Mouse (Mus musculus) embryo, embryonic 10.5 days (tissue): ENCODE measurements around the gene Map4k4.

ENCODE experiments used
- DNase-seq: peaks from one replicate; pipeline ENCODE4 v3.0.0-alpha.2; 2015; ENCODE audit warnings: low spot score

Map4k4 gene

DNA sequence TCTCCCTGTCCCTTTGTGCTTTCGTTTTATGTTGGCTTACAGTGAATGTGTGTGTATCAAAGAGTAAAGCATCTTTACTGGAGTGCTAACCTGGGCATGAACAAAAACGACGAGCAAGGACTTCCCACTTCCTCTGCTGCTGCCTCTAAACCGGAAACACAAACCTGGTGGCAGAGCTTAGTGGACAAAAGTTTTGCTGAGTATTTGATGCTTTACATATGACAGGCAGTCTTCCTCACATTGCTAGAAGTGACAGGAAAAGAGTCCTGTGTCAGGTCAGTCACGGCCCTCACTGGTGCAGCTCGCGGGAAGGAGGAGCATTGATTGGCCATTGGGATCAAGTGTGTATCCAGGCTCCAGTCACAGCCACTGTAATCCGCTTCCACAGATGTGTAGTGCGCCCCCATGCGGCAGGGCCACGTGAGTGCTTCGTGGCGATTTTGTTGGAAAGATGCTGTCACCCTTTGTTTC lies 35.7 kb downstream of the Map4k4 start:
- DNase-seq: peak; percentile 90

DNA sequence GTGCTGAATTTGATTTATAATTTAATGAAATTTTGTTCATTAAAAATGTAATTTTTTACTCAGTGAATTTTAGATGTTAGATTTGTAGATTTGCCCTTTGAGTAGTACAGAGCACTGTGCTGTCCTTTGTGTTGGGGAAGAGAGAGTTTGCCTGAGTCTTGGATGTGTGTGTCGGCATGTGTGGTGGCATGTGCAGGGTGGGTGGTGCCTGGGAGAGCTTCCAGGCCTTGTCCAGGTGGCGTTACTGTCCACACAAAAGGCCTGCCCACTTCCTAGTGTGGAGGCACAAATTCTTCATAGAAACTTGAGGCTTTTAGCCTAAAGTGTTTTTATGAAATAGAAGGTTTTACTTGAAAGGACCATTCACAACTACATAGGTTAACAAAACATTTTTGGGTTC lies 36.2 kb downstream of the Map4k4 start:
- DNase-seq: no peak

DNA sequence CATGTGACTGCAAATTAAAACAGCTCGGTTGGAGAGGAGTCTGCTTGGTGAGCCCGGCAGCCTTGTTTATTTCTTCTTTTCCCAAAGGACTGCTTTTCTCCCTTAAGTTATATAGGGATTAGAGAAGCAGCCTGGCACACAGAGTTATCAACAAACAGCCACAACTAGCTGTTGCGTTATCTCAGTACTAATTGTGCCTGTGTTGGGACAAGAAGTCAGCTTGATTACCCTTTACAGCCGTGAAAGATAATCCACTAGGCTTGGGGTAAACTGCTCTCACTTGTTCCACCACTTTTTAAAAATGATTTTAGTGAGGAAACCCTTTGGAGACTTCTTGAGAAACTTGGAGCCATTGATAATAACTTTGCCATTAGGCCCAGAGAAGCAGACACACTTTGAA lies 36.9 kb downstream of the Map4k4 start:
- DNase-seq: no peak

DNA sequence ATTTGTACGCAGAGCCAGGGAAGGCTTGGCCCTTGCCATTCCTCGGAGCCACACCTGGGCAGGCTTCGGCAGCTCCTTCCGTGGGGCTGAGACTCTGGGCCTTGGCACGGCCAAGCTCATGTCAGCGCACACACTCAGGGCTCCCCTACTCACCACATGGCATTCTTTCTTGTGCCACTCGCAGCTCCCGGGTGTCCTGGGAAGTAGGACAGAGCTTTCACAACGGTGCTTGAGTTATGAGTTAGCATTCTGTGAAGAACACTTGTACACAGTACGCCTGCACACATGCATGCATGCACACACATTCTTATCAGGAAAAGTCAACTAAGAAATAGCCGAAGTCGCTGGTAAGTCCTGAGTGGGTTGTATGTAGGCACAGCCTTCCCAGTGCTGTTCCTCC lies 38.7 kb downstream of the Map4k4 start:
- DNase-seq: no peak

DNA sequence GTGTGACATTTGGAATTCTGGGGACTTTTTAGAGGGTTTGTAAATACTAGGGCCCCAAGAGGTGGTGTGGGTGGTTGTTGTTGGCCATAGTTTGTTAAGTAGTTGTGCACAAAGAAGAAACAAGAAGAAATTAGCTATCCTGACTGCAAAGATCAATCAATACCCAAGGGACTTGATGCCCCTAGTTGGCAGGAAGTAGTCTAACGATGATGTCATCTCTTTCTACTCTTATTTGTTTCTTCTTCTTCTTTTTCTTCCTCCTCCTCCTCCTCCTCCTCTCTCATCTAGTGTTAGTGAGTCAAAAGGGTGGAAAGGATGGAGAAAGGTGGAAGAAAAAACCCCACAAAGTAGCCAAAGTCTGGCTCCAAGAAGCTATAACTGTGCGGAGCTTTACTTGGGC lies 39.6 kb downstream of the Map4k4 start:
- no peak for DNase-seq

DNA sequence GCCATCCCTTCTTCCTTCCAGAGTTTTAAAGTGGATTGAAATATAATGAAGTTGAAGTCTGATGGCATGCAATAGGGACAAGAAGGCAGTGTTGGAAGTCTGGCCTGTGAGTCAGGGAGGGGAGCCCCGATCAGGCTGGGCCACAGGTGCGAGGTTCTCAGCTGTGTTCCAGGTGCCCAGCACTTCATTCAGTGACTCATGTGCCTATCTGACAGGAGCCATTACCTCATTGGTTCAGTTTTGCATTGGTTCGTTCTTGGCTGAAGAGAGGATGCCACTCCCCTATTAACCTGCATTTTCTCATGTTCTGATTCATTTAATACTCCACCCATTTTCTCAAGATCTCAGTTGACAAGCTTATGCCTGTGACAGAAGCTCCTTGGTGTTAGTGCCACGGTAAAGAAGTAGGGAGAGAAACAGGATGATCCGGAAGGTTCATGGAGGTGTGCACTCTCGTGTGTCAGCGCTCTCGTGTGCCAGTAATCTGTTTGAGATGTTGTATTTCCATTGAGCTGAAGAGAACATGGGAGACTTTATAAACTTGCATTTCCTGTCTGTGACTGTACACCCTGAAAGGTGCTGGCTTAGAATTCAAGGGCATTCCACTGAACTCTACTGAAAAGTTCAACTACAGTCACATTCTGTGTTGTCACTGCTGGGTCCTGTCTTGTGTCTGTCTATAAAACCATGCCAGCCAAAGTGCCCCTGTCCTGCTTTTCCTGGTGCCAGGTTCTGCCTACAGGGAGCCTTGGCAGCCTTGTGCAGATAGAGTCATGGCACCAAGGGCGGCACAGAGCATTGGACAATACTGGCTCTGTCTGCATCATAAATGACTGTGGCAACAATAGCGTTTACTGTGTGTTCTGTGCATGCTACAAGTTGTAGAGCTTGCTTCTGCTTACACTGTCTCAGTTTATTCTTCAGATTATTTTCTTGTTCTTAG lies 40.8 kb downstream of the Map4k4 start:
- DNase-seq: no peak

DNA sequence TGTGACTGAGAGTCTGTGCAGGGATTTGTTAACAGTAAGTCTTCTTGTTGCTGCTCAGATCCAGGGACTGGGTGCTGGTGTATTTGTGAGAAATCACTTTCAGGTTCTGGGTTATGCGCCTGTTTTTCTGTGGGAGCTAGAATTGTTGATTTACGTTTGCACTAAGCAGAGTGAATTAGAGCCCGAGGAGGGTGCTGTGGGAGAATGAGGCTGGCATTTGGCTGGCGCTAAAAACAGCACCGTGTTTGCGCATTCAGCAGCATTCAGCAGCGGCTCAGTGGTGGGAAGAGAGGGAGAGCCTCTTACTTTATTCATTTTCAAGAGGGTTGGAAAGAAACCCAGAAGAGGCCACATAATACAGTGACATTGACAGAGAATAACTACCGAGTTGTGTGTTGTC lies 42.2 kb downstream of the Map4k4 start:
- DNase-seq: no peak

DNA sequence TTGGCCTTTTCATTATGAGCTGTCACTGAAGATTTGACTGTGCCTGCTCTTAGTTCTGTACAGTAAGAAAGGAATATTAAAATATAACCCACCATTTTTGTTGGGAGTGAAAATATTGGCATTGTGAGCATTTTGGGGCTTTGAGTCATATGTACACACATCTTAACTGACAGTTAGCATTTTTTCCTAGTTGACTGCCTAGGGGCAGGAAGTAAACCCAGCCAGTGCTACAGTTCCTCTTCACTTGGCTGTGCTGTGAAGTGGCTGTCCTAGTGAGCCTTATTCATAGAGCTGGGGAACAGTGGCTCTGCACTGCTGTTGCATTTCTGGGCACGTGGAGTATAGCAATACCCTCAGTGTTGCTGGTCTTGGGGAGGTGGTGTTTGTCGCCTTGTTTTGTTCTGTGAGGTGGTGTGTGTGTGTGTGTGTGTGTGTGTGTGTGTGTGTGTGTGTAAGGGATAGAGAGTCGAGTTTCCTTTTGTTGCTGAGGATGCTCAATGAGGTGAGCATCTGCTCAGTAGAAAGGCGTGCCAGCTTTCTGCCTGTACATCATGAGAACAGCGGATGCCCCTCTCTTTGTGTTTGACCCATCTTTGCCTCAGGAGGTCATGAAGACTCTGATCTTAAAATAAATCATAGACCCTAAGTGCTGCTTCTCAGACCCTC lies 43.7 kb downstream of the Map4k4 start:
- DNase-seq: no peak

DNA sequence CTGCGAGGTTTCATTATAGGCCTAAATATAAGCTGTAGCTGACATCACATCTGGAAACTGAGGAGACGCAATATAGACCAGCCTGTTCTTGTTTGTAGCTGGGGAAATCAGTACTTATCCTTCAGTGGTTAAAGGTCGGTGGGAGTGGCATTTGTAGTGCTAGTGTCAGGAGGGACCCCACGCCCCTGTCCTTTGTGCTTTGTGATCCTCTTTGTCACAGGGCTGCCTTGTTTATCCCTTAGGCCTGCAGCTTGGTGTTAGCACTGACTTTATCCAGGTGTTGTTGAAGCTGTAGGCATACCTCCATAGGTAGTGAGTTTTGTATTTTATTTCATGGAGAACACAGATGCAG lies 44.2 kb downstream of the Map4k4 start:
- DNase-seq: no peak

DNA sequence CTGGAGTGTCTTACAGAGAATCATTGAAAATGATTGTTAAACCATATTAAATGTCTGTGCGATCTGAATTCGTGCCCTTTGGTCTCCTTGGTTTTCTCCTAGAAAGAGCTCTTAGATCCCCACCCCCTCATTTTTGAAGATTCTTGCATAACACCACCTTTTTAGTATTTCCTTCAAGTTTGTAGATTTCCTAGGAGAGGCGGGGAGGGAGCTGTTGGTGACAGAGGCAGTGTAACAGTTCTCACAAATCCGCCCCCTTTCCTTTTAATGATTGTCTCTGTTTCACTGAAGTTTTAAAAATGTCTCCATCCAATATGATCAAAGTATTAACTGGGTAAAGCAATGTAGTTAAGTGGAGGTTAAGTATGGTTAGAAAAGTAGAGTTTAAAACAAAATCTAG lies 45.7 kb downstream of the Map4k4 start:
- DNase-seq: no peak

DNA sequence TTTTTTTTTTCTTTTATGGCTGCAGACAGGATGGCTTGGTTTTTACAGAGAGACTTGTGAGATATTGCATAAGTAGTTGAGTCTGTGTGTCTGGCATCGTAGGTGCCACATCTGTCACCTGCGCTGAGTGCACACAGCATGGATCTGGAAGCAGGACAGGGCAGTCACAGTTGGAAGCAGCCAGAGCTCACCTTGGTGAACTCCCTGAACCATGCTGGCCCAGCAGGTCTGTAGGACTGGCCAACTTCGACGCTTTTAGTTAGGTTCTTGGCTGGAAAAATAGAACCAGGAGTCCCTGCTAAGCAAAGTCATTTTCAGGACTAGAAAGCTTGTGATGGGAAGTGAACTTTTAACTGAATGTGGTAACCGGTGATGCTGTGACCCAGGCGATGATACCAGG lies 46.5 kb downstream of the Map4k4 start:
- DNase-seq: no peak

DNA sequence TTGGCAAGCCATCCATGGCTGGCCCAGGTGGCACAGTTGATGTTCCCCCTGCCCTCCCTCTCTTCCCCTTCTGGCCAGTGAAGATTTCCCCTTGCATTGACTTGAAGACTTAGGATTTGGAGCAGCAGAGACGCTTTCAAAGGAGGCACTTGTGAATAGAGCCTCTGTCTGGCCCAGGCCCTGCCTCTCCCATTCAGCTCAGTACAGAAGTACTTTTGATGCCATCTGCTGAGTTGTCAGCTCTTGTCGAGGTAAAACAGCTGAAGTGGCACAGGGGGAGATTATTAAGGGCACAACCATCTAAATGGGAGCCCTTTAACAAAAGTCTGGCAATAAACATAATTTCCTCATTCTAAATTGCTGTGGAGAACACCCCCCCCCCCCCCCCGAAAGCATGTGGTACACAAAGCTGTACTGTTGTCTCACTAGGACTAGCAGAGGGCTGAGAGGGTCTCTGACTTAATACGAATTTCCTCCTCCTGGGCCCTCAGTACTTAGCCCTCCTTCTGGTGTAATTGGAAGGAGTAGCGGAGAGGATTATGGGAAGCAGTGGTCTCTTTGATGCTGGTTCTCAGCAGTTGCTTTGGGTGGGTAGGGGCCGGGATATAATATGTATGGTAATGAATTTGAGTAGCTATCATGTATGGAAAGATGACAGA lies 47.1 kb downstream of the Map4k4 start:
- DNase-seq: peak; percentile 50

DNA sequence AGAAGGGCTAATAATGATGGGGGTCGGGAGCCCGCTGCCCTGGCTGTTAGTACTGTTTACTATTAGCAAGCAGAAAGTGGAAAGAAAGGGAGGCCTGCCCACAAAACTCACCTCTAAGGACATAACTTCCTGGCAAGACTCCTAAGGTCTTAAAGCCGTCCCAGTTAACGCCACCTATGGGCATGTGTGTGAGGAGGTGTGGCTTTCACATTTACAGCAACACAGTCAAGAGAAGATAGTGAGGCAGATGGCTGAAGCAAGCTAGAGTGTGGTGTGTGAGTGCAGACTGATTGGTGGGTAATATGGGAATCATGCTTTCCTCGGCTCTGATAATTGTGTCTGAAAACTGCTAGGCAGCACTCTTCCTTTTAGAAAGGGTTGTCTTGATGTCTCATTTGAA lies 48.5 kb downstream of the Map4k4 start:
- no peak for DNase-seq

DNA sequence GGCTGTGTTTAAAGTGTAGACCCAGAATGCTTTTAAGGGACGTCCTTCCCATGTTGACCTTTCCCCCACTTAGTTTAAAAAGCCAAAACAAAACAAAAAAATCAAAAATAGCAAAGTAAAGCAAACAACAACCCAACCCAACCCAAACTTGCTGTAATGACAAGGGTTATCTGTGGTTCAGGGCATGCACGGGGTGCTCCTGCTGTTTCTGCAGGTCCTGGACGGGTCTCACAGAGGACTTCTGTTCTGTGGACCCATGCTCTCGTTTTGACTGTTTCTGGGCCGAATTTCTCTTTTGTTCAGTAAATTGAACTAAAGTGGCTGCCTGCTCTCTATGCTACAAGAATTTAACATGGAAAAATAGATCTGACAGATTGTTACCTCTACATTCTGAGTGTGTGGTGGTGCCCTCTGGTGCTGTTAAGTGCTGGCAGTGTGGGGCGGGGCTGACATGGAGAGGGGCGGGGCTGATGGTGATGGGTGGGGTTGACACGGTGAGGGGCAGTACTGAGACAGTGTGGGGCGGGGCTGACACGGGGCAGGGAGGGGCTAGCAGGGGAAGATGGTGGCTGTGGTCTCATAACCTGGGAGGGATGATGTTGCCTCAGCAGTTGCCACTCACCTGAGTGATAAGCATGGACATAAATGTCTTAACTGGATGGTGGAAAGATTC lies 49.2 kb downstream of the Map4k4 start:
- no peak for DNase-seq

DNA sequence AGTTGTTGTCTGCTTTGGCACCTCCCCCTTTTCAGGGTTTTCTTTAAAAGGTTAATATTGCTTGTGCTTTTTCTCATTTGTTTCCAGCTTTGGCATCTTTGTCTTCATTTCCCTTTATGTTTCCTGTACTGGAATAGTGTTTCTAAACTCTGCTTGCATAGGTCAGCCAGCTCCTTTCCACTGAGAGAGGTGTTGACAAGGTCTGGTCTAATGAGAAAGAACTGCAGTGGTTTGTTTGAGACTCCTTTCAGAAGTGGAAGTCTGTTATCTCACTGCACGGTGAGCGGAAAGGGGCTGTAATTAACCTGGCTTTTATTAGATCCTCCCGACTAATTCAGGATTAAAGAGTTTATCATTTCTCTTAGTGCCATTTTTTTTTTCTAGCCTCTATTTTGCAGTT lies 49.9 kb downstream of the Map4k4 start:
- DNase-seq: no peak

DNA sequence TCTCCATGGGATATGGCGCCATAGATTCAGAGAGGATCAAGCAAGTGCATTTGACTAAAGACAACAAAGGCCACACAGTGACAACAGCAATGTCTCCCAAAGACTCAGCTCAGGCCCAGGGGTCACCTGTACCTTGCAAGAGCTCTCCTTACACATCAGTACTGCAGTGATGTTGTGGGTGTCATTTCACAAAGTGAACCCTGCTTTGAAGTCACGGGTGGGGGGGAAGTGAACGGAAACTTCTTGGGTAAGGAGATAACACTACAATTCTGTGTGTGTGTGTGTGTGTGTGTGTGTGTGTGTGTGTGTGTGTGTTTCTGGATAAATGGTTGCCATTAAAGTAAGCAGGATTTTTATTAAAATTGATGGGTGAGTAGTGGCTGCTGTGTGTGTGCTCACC lies 53.9 kb downstream of the Map4k4 start:
- no peak for DNase-seq

DNA sequence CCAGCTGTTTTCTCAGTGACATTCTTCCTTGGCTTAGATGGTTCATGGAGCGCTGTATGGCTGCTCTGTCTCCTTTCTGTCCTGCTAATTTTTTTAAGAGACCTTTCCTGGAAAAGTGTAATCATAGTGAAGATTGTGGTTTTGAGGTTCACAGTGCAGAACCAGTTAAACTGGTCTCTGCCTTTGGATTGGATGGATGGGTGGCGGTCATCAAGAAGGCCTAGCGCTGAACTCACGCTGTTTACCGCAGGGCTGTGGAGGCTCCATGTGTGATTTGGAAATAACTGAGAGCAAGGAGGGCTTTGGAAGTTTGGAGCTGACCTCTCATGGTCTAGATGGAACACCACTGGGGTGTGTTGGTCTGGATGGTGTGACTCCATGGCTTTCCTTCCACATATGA lies 56.0 kb downstream of the Map4k4 start:
- DNase-seq: no peak

DNA sequence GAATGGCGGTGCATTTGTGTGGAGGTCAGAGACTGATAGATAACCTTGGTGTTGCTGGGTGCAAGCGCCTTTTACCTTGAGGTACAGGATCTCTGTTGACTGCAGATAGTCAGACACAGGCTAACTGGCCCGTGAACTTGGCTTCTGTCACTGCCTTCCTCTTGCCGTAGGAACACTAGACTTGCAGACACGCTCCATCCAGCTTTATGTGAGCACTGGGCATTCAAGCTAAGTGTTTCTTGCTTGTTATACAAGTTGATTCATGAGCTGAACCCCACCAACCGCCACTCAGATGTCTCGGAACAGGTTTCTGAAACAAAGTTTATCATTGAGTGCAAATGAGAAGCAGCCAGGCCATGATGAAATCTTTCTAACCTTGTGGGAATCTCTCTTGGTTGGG lies 57.3 kb downstream of the Map4k4 start:
- no peak for DNase-seq

DNA sequence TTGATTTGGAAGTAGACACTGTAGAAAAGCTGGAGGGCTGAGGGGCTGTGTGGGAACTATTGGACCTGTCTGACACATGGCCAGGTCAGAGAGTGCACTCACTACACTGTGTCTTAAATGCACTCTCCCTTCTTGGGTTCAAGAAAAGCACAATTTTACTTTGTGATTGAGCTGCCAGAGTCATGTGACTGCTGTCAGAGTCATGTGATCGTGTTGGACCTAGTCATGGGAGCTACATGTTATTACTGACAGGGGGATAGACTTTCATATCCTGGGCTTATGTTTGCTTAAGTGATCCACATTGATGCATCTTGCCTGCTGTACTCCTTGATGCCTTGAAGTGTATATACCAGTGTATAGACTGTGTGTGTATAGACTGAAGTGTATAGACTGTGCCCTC lies 59.9 kb downstream of the Map4k4 start:
- DNase-seq: no peak

DNA sequence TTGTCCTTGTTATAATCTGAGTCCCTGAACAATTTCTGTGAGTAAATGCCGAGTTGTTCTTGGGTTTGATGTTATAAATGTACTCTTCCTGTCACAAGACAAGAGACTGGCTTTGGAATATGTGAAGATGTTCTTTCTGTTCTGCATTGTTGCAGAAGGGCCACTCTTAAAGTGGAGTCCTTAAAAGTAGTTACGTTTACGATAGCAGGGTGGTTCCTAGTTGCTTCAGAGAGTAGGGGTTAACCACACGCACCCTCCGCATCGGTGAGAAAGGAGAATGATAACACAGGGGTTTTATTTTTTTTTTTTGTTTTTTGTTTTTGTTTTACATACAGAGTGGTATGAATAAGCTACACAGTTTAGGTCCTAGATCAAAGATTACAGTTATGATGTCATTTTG lies 60.4 kb downstream of the Map4k4 start:
- no peak for DNase-seq

DNA sequence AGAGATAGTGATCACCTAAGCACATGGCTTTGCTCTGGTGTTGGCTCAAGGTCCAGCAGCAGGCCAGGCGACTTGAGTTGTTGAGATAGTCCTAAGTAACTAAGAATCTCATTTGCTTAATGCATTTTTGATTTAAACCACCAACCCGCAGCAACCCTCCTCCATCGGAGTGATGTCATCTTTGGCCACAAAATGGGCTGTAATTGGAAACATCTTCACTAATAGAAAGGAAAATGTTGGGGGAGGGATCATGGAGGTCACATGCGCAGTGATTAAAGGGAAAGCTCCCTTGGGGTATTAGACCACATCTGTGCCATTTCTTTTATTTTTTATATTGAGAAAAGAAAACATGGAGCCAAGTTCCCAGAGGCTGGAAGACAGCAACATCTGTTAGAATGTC lies 61.6 kb downstream of the Map4k4 start:
- peak; percentile 38 for DNase-seq

DNA sequence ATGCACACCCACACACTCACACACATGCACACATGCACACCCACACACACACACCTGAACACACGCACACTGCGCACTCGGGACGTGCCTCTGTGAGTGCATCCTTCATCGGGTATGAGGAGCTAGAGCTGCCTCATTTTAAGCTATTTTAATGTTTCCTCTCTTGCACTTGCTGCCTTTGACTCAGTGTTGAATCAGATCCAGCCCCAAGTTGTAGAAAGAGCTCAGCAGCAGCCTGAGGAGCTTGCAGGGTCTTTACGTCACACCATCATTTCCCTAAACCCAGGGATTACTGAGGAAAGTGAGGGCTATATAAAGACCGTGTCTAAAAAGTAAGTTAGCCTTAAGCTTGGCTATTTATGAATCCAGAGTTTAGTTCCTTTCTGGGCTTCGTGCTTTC lies 62.1 kb downstream of the Map4k4 start:
- DNase-seq: no peak

DNA sequence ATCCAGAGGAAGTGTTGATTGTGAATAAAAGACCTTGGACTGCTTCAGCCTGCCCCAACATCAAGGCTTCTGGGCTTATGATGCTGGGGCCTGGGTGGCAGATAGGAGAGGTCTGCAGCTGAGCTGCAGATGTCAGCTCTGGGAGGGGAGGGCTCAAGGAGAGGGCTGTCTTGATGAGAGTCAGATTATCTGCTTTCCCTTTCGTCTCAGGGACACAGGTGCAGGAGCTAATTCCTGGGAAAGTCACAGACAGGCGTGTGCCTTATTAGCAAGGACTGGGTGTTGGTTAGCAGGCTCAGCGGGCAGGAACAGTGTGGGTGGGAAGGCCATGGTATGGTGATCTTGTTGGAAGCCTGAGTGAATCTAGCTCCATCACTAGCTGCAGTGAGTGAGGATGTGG lies 63.1 kb downstream of the Map4k4 start:
- DNase-seq: no peak
